ENCODE assay signal across 14 mouse cellular contexts in genomic region chr3:133463233-133463632, GRCm38 (mm10).
"Had no signal": no experiment of that assay in that cellular context is flagged by ENCODE, and none has a peak within 500 bp of the region (broad histone marks: within the 10 kb centered on the region; RNA-seq: fewer than 3 reads in every experiment).

No protein-coding gene starts in this region.

- H3K4me3 ChIP-seq: kidney, embryonic 15.5 days; liver, embryonic 13.5 days had no signal

- DNase-seq: kidney, adult 2 months; kidney, postnatal 10 days; kidney, postnatal 36 days; layer of hippocampus, adult 9-11 months; liver, embryonic 13.5 days; lung, embryonic 14.5 days; lung, postnatal 10 days; midbrain, embryonic 14.5 days; thymus, adult 2 months; thymus, postnatal 36 days had no signal

- H3K27ac ChIP-seq: kidney, embryonic 15.5 days; liver, embryonic 13.5 days; macrophage; stomach, postnatal 0 days had no signal

- H3K9me3 ChIP-seq: kidney, embryonic 15.5 days; liver, embryonic 13.5 days had no signal

- ATAC-seq: intestine, postnatal 0 days had no signal

- H3K9ac ChIP-seq: kidney, embryonic 15.5 days; liver, embryonic 13.5 days; lung, embryonic 14.5 days had no signal

- H3K27me3 ChIP-seq: kidney, embryonic 15.5 days; liver, embryonic 13.5 days had no signal

- H3K4me1 ChIP-seq: kidney, embryonic 15.5 days; liver, embryonic 13.5 days had no signal
